Mouse (Mus musculus): ENCODE measurements around the gene Vmn1r58.
"Not testable (repeated sequence)": the region's sequence is repeated elsewhere in the genome, so short reads cannot be mapped to it uniquely, and the experiment has no call there.

Gene Vmn1r58

GRCm38 (mm10) chr7:5413296-5413695 is at the start of gene Vmn1r58:
Vmn1r58 (minus strand) TSS chr7:5413396.
- not testable (repeated sequence) for DNase-seq (ENCODE audit: low spot score in 2 of 2)

GRCm38 (mm10) chr7:5456674-5457073 is 43.5 kb upstream of the Vmn1r58 start, which contains the start of gene Vmn1r59:
Vmn1r59 (minus strand) TSS chr7:5456774.
- DNase-seq (ENCODE audit: low spot score in 2 of 2), result no peak

- not testable (repeated sequence) for DNase-seq (ENCODE audit: low spot score in 2 of 2)
Observed at GRCm38 (mm10) chr7:5454011-5454410, 40.8 kb upstream of the Vmn1r58 start.

GRCm38 (mm10) chr7:5448627-5449026 is 35.4 kb upstream of the Vmn1r58 start:
- DNase-seq (ENCODE audit: low spot score in 2 of 2), result no peak

GRCm38 (mm10) chr7:5406201-5406600 is 7.0 kb downstream of the Vmn1r58 start:
- no peak for DNase-seq (ENCODE audit: low spot score in 2 of 2)

GRCm38 (mm10) chr7:5366724-5367123 is 46.5 kb downstream of the Vmn1r58 start:
- DNase-seq (ENCODE audit: low spot score in 2 of 2), result no peak

- DNase-seq (ENCODE audit: low spot score in 2 of 2), result no peak
Observed at GRCm38 (mm10) chr7:5363599-5363998, 49.6 kb downstream of the Vmn1r58 start.
